Mouse (Mus musculus): ENCODE results near the gene Insrr. TPM values are rescaled to one million over a fixed set of nuclear protein-coding genes. Genes with fewer than 3 reads are reported as not detected.
"Not testable (repeated sequence)": the region's sequence is repeated elsewhere in the genome, so short reads cannot be mapped to it uniquely, and the experiment has no call there.

Gene Insrr
- total RNA-seq, 1 experiment from 2014 or later, result 0.70 TPM

GRCm38 (mm10) chr3:87833482-87833881 is 36.7 kb downstream of the Insrr start:
- no peak for DNase-seq

GRCm38 (mm10) chr3:87838622-87839021 is 41.9 kb downstream of the Insrr start:
- DNase-seq, result peak; percentile 85

GRCm38 (mm10) chr3:87840858-87841257 is 44.1 kb downstream of the Insrr start:
- DNase-seq, result no peak

GRCm38 (mm10) chr3:87844981-87845380 is 48.2 kb downstream of the Insrr start:
- no peak for DNase-seq

GRCm38 (mm10) chr3:87846186-87846585 is 49.4 kb downstream of the Insrr start:
- no peak for DNase-seq

GRCm38 (mm10) chr3:87846650-87847110 is 49.9 kb downstream of the Insrr start, which contains the start of gene Sh2d2a:
Gene Sh2d2a, plus strand, starts transcription at chr3:87846755.
- DNase-seq, result no peak

- no peak for DNase-seq
These were observed 50.9 kb downstream of the Insrr start for GRCm38 (mm10) chr3:87847680-87848079.

GRCm38 (mm10) chr3:87849117-87849516 is 52.4 kb downstream of the Insrr start:
- DNase-seq, result no peak

GRCm38 (mm10) chr3:87854795-87855568 is 58.2 kb downstream of the Insrr start:
- peak; percentile 63 for DNase-seq

- no peak for DNase-seq
These were observed 59.2 kb downstream of the Insrr start for GRCm38 (mm10) chr3:87855936-87856335.

- no peak for DNase-seq
These were observed 60.9 kb downstream of the Insrr start for GRCm38 (mm10) chr3:87857666-87858065.

GRCm38 (mm10) chr3:87859813-87860212 is 63.1 kb downstream of the Insrr start:
- DNase-seq, result peak; percentile 79

GRCm38 (mm10) chr3:87864111-87864510 is 67.4 kb downstream of the Insrr start:
- DNase-seq, result not testable (repeated sequence)

Other genes starting within 250 kb of the Insrr start
- gene Arhgef11, start 179.4 kb upstream of the Insrr start, total RNA-seq (2021), result 37.8 and 40.1 TPM in 2 replicates
- gene Lrrc71, start 48.3 kb upstream of the Insrr start, total RNA-seq (2021), result 0.56 and 0.60 TPM in 2 replicates
- 4.3 and 14.4 TPM in 2 replicates for gene Ntrk1, start 1.8 kb upstream of the Insrr start, total RNA-seq (2021)
- 29.1 and 36.7 TPM in 2 replicates for gene Pear1, start 27.4 kb downstream of the Insrr start, total RNA-seq (2021)
- 0.19 and 3.7 TPM in 2 replicates for gene Sh2d2a, start 49.8 kb downstream of the Insrr start, total RNA-seq (2021)
- gene Prcc, start 88.7 kb downstream of the Insrr start, total RNA-seq (2021), result 50.0 and 50.4 TPM in 2 replicates
- 169 and 171 TPM in 2 replicates for gene Hdgf, start 109.4 kb downstream of the Insrr start, total RNA-seq (2021)
- gene Mrpl24, start 122.6 kb downstream of the Insrr start, total RNA-seq (2021), result 115 and 119 TPM in 2 replicates
- 22.9 and 23.4 TPM in 2 replicates for gene Isg20l2, start 133.4 kb downstream of the Insrr start, total RNA-seq (2021)
- 13.9 and 15.6 TPM in 2 replicates for gene Rrnad1, start 133.8 kb downstream of the Insrr start, total RNA-seq (2021)
- gene Crabp2, start 151.7 kb downstream of the Insrr start, total RNA-seq (2021), result not detected in 2 replicates
- 14.5 and 23.0 TPM in 2 replicates for gene Nes, start 174.1 kb downstream of the Insrr start, total RNA-seq (2021)
- 28.5 and 31.5 TPM in 2 replicates for gene Bcan, start 203.3 kb downstream of the Insrr start, total RNA-seq (2021)
- not detected in 2 replicates for gene Hapln2, start 230.6 kb downstream of the Insrr start, total RNA-seq (2021)
- gene Gpatch4, start 246.2 kb downstream of the Insrr start, total RNA-seq (2021), result 15.7 and 22.5 TPM in 2 replicates

Data from adrenal gland, postnatal 14 days (tissue).